Mouse (Mus musculus): ENCODE measurements at regions not wholly inside any gene's neighbourhood (a gene's known extent, or its start where the extent isn't known, plus 50 kb on each side); places are given as distances from the start of the nearest gene placed in this dataset.
A peak's percentile ranks its signal among the peaks of the same experiment; 100 is the strongest.

GRCm38 (mm10) chr1:55947618-55948283, 542.0 kb downstream of the Plcl1 start:
- Histone ChIP-seq H3K4me3 (ENCODE audit: low read depth, low read length) (no peak overlapping the region), H3K4me1 (ENCODE audit: control insufficient read depth, insufficient read depth, low read length) (no peaks in the 10 kb centered on the region), H3K36me3 (ENCODE audit: control insufficient read depth, insufficient read depth, low read length) (no peaks in the 10 kb centered on the region), H3K27me3 (ENCODE audit: control insufficient read depth, insufficient read depth, low read depth, low read length) (no peaks in the 10 kb centered on the region), H3K9ac (ENCODE audit: low read depth, low read length) (no peak overlapping the region), H3K4me2 (ENCODE audit: low read length) (no peak overlapping the region), H3K9me3 (replicated peaks; ENCODE audit: control insufficient read depth, low read length, poor library complexity, severe bottlenecking) (no peaks in the 10 kb centered on the region), H3K27ac (ENCODE audit: low read length) (no peak overlapping the region)
- 78% methylated on average over 5 of the region's 5 CpGs for WGBS
- ATAC-seq, result no peak

- Histone ChIP-seq H3K27me3 (ENCODE audit: control insufficient read depth, insufficient read depth, low read depth, low read length) (no peaks in the 10 kb centered on the region), H3K36me3 (ENCODE audit: control insufficient read depth, insufficient read depth, low read length) (no peaks in the 10 kb centered on the region), H3K4me2 (ENCODE audit: low read length) (no peak overlapping the region), H3K27ac (ENCODE audit: low read length) (no peak overlapping the region), H3K9ac (ENCODE audit: low read depth, low read length) (no peak overlapping the region), H3K4me3 (ENCODE audit: low read depth, low read length) (no peak overlapping the region), H3K4me1 (ENCODE audit: control insufficient read depth, insufficient read depth, low read length) (no peaks in the 10 kb centered on the region), H3K9me3 (replicated peaks; ENCODE audit: control insufficient read depth, low read length, poor library complexity, severe bottlenecking) (no peaks in the 10 kb centered on the region)
- WGBS, result 89% methylated on average over 4 of the region's 4 CpGs
- ATAC-seq, result no peak
These were observed 543.9 kb downstream of the Plcl1 start for GRCm38 (mm10) chr1:55949606-55950005.

- no peak for ATAC-seq
- 82% methylated on average over 11 of the region's 11 CpGs for WGBS
These were observed 552.2 kb downstream of the Plcl1 start for GRCm38 (mm10) chr1:55957804-55958445.

GRCm38 (mm10) chr1:55960291-55960690, 554.6 kb downstream of the Plcl1 start:
- 14% methylated on average over 6 of the region's 6 CpGs for WGBS
- Histone ChIP-seq H3K4me2 (ENCODE audit: low read length) (no peak overlapping the region), H3K9ac (ENCODE audit: low read depth, low read length) (no peak overlapping the region), H3K4me3 (ENCODE audit: low read depth, low read length) (no peak overlapping the region), H3K27me3 (ENCODE audit: control insufficient read depth, insufficient read depth, low read depth, low read length) (0 out of 2 replicates have a peak, but pooled peaks cover 2% of the 10 kb centered on the region), H3K9me3 (replicated peaks; ENCODE audit: control insufficient read depth, low read length, poor library complexity, severe bottlenecking) (no peaks in the 10 kb centered on the region), H3K4me1 (ENCODE audit: control insufficient read depth, insufficient read depth, low read length) (no peaks in the 10 kb centered on the region), H3K36me3 (ENCODE audit: control insufficient read depth, insufficient read depth, low read length) (no peaks in the 10 kb centered on the region), H3K27ac (ENCODE audit: low read length) (no peak overlapping the region)
- ATAC-seq, result peak; percentile 87

More at GRCm38 (mm10) chr1:55957804-55958445, 552.2 kb downstream of the Plcl1 start:
- H3K36me3 ChIP-seq (ENCODE audit: control insufficient read depth, insufficient read depth, low read length), result no peaks in the 10 kb centered on the region
- H3K9ac ChIP-seq (ENCODE audit: low read depth, low read length), result no peak overlapping the region
- no peak overlapping the region for H3K4me2 ChIP-seq (ENCODE audit: low read length)
- H3K4me1 ChIP-seq (ENCODE audit: control insufficient read depth, insufficient read depth, low read length), result no peaks in the 10 kb centered on the region
- H3K27ac ChIP-seq (ENCODE audit: low read length), result no peak overlapping the region
- no peak overlapping the region for H3K4me3 ChIP-seq (ENCODE audit: low read depth, low read length)
- H3K27me3 ChIP-seq (ENCODE audit: control insufficient read depth, insufficient read depth, low read depth, low read length), result 0 out of 2 replicates have a peak, but pooled peaks cover 2% of the 10 kb centered on the region
- H3K9me3 ChIP-seq (replicated peaks; ENCODE audit: control insufficient read depth, low read length, poor library complexity, severe bottlenecking), result no peaks in the 10 kb centered on the region

GRCm38 (mm10) chr1:55963867-55964266, 558.1 kb downstream of the Plcl1 start:
- Histone ChIP-seq H3K4me2 (ENCODE audit: low read length) (no peak overlapping the region), H3K4me1 (ENCODE audit: control insufficient read depth, insufficient read depth, low read length) (no peaks in the 10 kb centered on the region), H3K27ac (ENCODE audit: low read length) (no peak overlapping the region), H3K27me3 (ENCODE audit: control insufficient read depth, insufficient read depth, low read depth, low read length) (0 out of 2 replicates have a peak, but pooled peaks cover 2% of the 10 kb centered on the region), H3K4me3 (ENCODE audit: low read depth, low read length) (no peak overlapping the region), H3K36me3 (ENCODE audit: control insufficient read depth, insufficient read depth, low read length) (no peaks in the 10 kb centered on the region), H3K9ac (ENCODE audit: low read depth, low read length) (no peak overlapping the region), H3K9me3 (replicated peaks; ENCODE audit: control insufficient read depth, low read length, poor library complexity, severe bottlenecking) (no peaks in the 10 kb centered on the region)
- 91% methylated on average over 5 of the region's 5 CpGs for WGBS
- ATAC-seq, result no peak

GRCm38 (mm10) chr1:55966273-55966672, 560.6 kb downstream of the Plcl1 start:
- Histone ChIP-seq H3K9me3 (replicated peaks; ENCODE audit: control insufficient read depth, low read length, poor library complexity, severe bottlenecking) (no peaks in the 10 kb centered on the region), H3K36me3 (ENCODE audit: control insufficient read depth, insufficient read depth, low read length) (no peaks in the 10 kb centered on the region), H3K4me2 (ENCODE audit: low read length) (no peak overlapping the region), H3K4me3 (ENCODE audit: low read depth, low read length) (no peak overlapping the region), H3K9ac (ENCODE audit: low read depth, low read length) (no peak overlapping the region), H3K27me3 (ENCODE audit: control insufficient read depth, insufficient read depth, low read depth, low read length) (0 out of 2 replicates have a peak, but pooled peaks cover 2% of the 10 kb centered on the region), H3K27ac (ENCODE audit: low read length) (no peak overlapping the region), H3K4me1 (ENCODE audit: control insufficient read depth, insufficient read depth, low read length) (no peaks in the 10 kb centered on the region)
- ATAC-seq, result no peak
- WGBS, result 90% methylated on average over 2 of the region's 2 CpGs

- no peak overlapping the region for H3K9ac ChIP-seq (ENCODE audit: low read depth, low read length)
- no peak overlapping the region for H3K4me2 ChIP-seq (ENCODE audit: low read length)
- H3K4me1 ChIP-seq (ENCODE audit: control insufficient read depth, insufficient read depth, low read length), result no peaks in the 10 kb centered on the region
- WGBS, result 88% methylated on average over 7 of the region's 7 CpGs
- H3K4me3 ChIP-seq (ENCODE audit: low read depth, low read length), result no peak overlapping the region
- H3K27ac ChIP-seq (ENCODE audit: low read length), result no peak overlapping the region
- H3K9me3 ChIP-seq (replicated peaks; ENCODE audit: control insufficient read depth, low read length, poor library complexity, severe bottlenecking), result no peaks in the 10 kb centered on the region
- H3K36me3 ChIP-seq (ENCODE audit: control insufficient read depth, insufficient read depth, low read length), result no peaks in the 10 kb centered on the region
- H3K27me3 ChIP-seq (ENCODE audit: control insufficient read depth, insufficient read depth, low read depth, low read length), result no peaks in the 10 kb centered on the region
- no peak for ATAC-seq
These were observed 562.1 kb downstream of the Plcl1 start for GRCm38 (mm10) chr1:55967869-55968268.

- Histone ChIP-seq H3K27me3 (ENCODE audit: control insufficient read depth, insufficient read depth, low read depth, low read length) (no peaks in the 10 kb centered on the region), H3K4me3 (ENCODE audit: low read depth, low read length) (no peak overlapping the region), H3K36me3 (ENCODE audit: control insufficient read depth, insufficient read depth, low read length) (no peaks in the 10 kb centered on the region), H3K4me1 (ENCODE audit: control insufficient read depth, insufficient read depth, low read length) (no peaks in the 10 kb centered on the region), H3K9me3 (replicated peaks; ENCODE audit: control insufficient read depth, low read length, poor library complexity, severe bottlenecking) (no peaks in the 10 kb centered on the region), H3K9ac (ENCODE audit: low read depth, low read length) (no peak overlapping the region), H3K4me2 (ENCODE audit: low read length) (no peak overlapping the region), H3K27ac (ENCODE audit: low read length) (no peak overlapping the region)
- 90% methylated on average over 3 of the region's 3 CpGs for WGBS
- no peak for ATAC-seq
These were observed 572.1 kb downstream of the Plcl1 start for GRCm38 (mm10) chr1:55977796-55978195.

GRCm38 (mm10) chr1:55983522-55984066, 577.9 kb downstream of the Plcl1 start:
- Histone ChIP-seq H3K27me3 (ENCODE audit: control insufficient read depth, insufficient read depth, low read depth, low read length) (no peaks in the 10 kb centered on the region), H3K36me3 (ENCODE audit: control insufficient read depth, insufficient read depth, low read length) (no peaks in the 10 kb centered on the region), H3K4me2 (ENCODE audit: low read length) (no peak overlapping the region), H3K9me3 (replicated peaks; ENCODE audit: control insufficient read depth, low read length, poor library complexity, severe bottlenecking) (no peaks in the 10 kb centered on the region), H3K4me3 (ENCODE audit: low read depth, low read length) (no peak overlapping the region), H3K9ac (ENCODE audit: low read depth, low read length) (no peak overlapping the region), H3K4me1 (ENCODE audit: control insufficient read depth, insufficient read depth, low read length) (no peaks in the 10 kb centered on the region), H3K27ac (ENCODE audit: low read length) (no peak overlapping the region)
- no peak for ATAC-seq
- WGBS, result 70% methylated on average over 5 of the region's 5 CpGs

Measured in midbrain, embryonic 16.5 days (tissue).